ENCODE assay signal across 9 mouse cellular contexts in the genomic region with DNA sequence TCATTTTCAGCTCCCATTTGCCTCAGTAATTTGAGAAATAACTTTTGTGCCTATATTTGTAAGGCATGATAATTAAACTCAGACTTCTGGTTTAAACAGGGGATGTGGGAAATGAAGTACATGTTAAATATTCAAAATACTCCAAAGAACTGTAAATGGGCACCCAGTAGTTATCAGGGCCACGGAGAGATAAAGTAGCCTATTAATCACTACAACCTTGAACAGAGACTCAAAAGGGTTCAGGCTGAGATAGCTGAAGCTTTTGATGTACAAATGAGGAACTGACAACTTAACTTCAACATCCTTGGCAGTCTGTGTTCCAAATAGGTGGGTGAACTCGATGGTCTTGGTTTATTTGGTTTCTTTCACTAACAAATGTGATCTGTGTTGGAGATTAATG. TPM values are rescaled to one million over a fixed set of nuclear protein-coding genes. Genes with fewer than 3 reads are reported as not detected.
DNase-seq lines count a peak whose midpoint lies in the region; TF ChIP-seq lines count a peak whose summit lies in the region.
"Had no signal": no experiment of that assay in that cellular context is flagged by ENCODE, and none has a peak within 500 bp of the region (broad histone marks: within the 10 kb centered on the region; RNA-seq: fewer than 3 reads in every experiment).

No protein-coding gene starts in this region.

- no peak for TF ChIP-seq EP300 in MEL (IDR thresholded peaks at IDR 0.05; ENCODE audit: low read depth in 1 of 2, low read length in 2 of 2)

- peaks cover 0 to 9% of the 10 kb centered on the region in 2 experiments; a peak in 2 of 4 replicates for H3K36me3 ChIP-seq in MEL (ENCODE audit: control insufficient read depth in 1 of 2, insufficient read depth in 2 of 2, low read length in 2 of 2)

- H3K9ac ChIP-seq in MEL (ENCODE audit: control insufficient read depth, low read depth, low read length, poor library complexity, severe bottlenecking), result no peak overlapping the region

- no peak for TF ChIP-seq RAD21 in MEL (IDR thresholded peaks at IDR 0.05; ENCODE audit: low read depth, low read length)

- DNase-seq in MEL (ENCODE audit: low read depth, low spot score), result peak; percentile 36
- DNase-seq in gastrocnemius, adult 18-20 months (ENCODE audit: low spot score), result no peak
- DNase-seq: cerebellum, adult 11 months; cerebellum, adult 11-12 months; cerebellum, adult 18-20 months; cerebellum, adult 2 months; cerebellum, adult 8-10 months had no signal

- H3K9me3 ChIP-seq in MEL (replicated peaks; ENCODE audit: insufficient read depth, low read length), result no peaks in the 10 kb centered on the region
- H3K9me3 ChIP-seq: G1E had no signal

- H3K4me3 ChIP-seq in MEL (ENCODE audit: control insufficient read depth in 1 of 2, insufficient read depth in 1 of 2, low read depth in 2 of 2, low read length in 2 of 2), result no peak overlapping the region

- H3K27ac ChIP-seq in MEL (ENCODE audit: control insufficient read depth, low read depth, low read length), result no peak overlapping the region

- no peak for TF ChIP-seq POLR2A in MEL (IDR thresholded peaks at IDR 0.05; ENCODE audit: control insufficient read depth in 1 of 2, insufficient read depth in 1 of 2, low read depth in 1 of 2, low read length in 2 of 2, poor library complexity in 1 of 2)

- peaks cover 0 to 6% of the 10 kb centered on the region in 2 experiments; a peak in 1 of 4 replicates for H3K4me1 ChIP-seq in MEL (ENCODE audit: control insufficient read depth in 1 of 2, insufficient read depth in 2 of 2, low read length in 2 of 2)

- TF ChIP-seq CTCF in MEL (IDR thresholded peaks at IDR 0.05 in 2 of 3, conservative IDR thresholded peaks at IDR 0.05 in 1 of 3; ENCODE audit: control insufficient read depth in 1 of 3, insufficient read depth in 1 of 3, low read depth in 2 of 3, low read length in 3 of 3, poor library complexity in 1 of 3, severe bottlenecking in 1 of 3), result no peak

- no peaks in the 10 kb centered on the region; the same call in 1 of the 2 replicates for H3K79me2 ChIP-seq in MEL (ENCODE audit: control insufficient read depth, insufficient read depth, low read length, poor library complexity)

- H3K27me3 ChIP-seq in MEL (ENCODE audit: control insufficient read depth in 1 of 2, insufficient read depth in 2 of 2, low read length in 2 of 2), result no peaks in the 10 kb centered on the region
- H3K27me3 ChIP-seq: CH12.LX had no signal

TF ChIP-seq in MEL, 35 proteins besides CTCF, POLR2A, EP300 and RAD21:
- TF ChIP-seq TCF12 (IDR thresholded peaks at IDR 0.05; ENCODE audit: low read depth, low read length) (no peak), USF1 (IDR thresholded peaks at IDR 0.05; ENCODE audit: low read depth, low read length) (no peak), POLR2AphosphoS5 (IDR thresholded peaks at IDR 0.05; ENCODE audit: borderline replicate concordance, low read depth, low read length) (no peak), MYC (IDR thresholded peaks at IDR 0.05; ENCODE audit: low read depth, low read length) (no peak), JUND (IDR thresholded peaks at IDR 0.05; ENCODE audit: low read depth, low read length) (no peak), GATA1 (IDR thresholded peaks at IDR 0.05; ENCODE audit: low read depth, low read length) (peak; percentile 66), RCOR1 (IDR thresholded peaks at IDR 0.05; ENCODE audit: low read depth, low read length) (peak; percentile 63), KAT2A (conservative IDR thresholded peaks at IDR 0.05; ENCODE audit: low read depth, low read length) (no peak), ZMIZ1 (IDR thresholded peaks at IDR 0.05; ENCODE audit: low read depth, low read length) (no peak), MXI1 (IDR thresholded peaks at IDR 0.05; ENCODE audit: low read depth, low read length) (no peak)

RNA-seq across cellular contexts. Expression of gene Mbnl3, which starts 34.4 kb away (rescaled TPM):
- total RNA-seq in MEL (2012; rRNA removed), result 9.9 and 14.0 TPM in 2 replicates
- polyA plus RNA-seq in MEL (2012; ENCODE audit: insufficient read depth in 1 of 2, insufficient read length in 2 of 2, low read depth in 1 of 2, low replicate concordance in 2 of 2, missing spikeins in 1 of 2), result 10 to 100 TPM in 1 of 2 experiments, not detected in 1; 16.7 TPM
- under 1 TPM; 0.09 to 0.27 TPM for total RNA-seq in gastrocnemius, adult 18-20 months (2021)
